Mouse (Mus musculus): ENCODE measurements at regions not wholly inside any gene's neighbourhood (a gene's known extent, or its start where the extent isn't known, plus 50 kb on each side); places are given as distances from the start of the nearest gene placed in this dataset.

GRCm38 (mm10) chr12:118597015-118597414 lies 249.1 kb upstream of the Sp8 start:
- ATAC-seq (ENCODE audit: insufficient number of reproducible peaks, low FRiP score, low TSS enrichment, low read depth) (peak; percentile 46; the same call in 1 of the 2 replicates), DNase-seq (ENCODE audit: low spot score) (peak; percentile 44)
- H3K9me3 ChIP-seq (ENCODE audit: control insufficient read depth, low read length), result no peaks in the 10 kb centered on the region
- H3K27me3 ChIP-seq (ENCODE audit: control insufficient read depth, insufficient read depth, low read length), result no peaks in the 10 kb centered on the region
- no peaks in the 10 kb centered on the region for H3K4me1 ChIP-seq (ENCODE audit: control insufficient read depth, insufficient read depth, low read length)
- no peaks in the 10 kb centered on the region for H3K36me3 ChIP-seq (ENCODE audit: control insufficient read depth, insufficient read depth, low read length)
- no peak overlapping the region for H3K4me3 ChIP-seq (ENCODE audit: low read depth, low read length)
- WGBS, result 28% methylated on average over 4 of the region's 4 CpGs
- no peak overlapping the region for H3K4me2 ChIP-seq (ENCODE audit: low read depth, severe bottlenecking)
- H3K9ac ChIP-seq (ENCODE audit: low read length), result no peak overlapping the region
- no peak overlapping the region for H3K27ac ChIP-seq (replicated peaks; ENCODE audit: low read depth, low read length)

GRCm38 (mm10) chr12:118594781-118595574 lies 251.2 kb upstream of the Sp8 start:
- Histone ChIP-seq H3K27ac (replicated peaks; ENCODE audit: low read depth, low read length) (no peak overlapping the region), H3K36me3 (ENCODE audit: control insufficient read depth, insufficient read depth, low read length) (no peaks in the 10 kb centered on the region), H3K4me3 (ENCODE audit: low read depth, low read length) (no peak overlapping the region), H3K9ac (ENCODE audit: low read length) (no peak overlapping the region), H3K9me3 (ENCODE audit: control insufficient read depth, low read length) (no peaks in the 10 kb centered on the region), H3K4me2 (ENCODE audit: low read depth, severe bottlenecking) (no peak overlapping the region), H3K27me3 (ENCODE audit: control insufficient read depth, insufficient read depth, low read length) (no peaks in the 10 kb centered on the region), H3K4me1 (ENCODE audit: control insufficient read depth, insufficient read depth, low read length) (no peaks in the 10 kb centered on the region)
- DNase-seq (ENCODE audit: low spot score) (no peak), ATAC-seq (ENCODE audit: insufficient number of reproducible peaks, low FRiP score, low TSS enrichment, low read depth) (no peak)
- WGBS, result 44% methylated on average over 18 of the region's 18 CpGs

GRCm38 (mm10) chr12:118583829-118584628 lies 262.1 kb upstream of the Sp8 start:
- WGBS, result 84% methylated on average over 12 of the region's 12 CpGs
- Histone ChIP-seq H3K4me2 (ENCODE audit: low read depth, severe bottlenecking) (no peak overlapping the region), H3K9me3 (ENCODE audit: control insufficient read depth, low read length) (no peaks in the 10 kb centered on the region), H3K27me3 (ENCODE audit: control insufficient read depth, insufficient read depth, low read length) (no peaks in the 10 kb centered on the region), H3K4me1 (ENCODE audit: control insufficient read depth, insufficient read depth, low read length) (no peaks in the 10 kb centered on the region), H3K9ac (ENCODE audit: low read length) (no peak overlapping the region), H3K36me3 (ENCODE audit: control insufficient read depth, insufficient read depth, low read length) (no peaks in the 10 kb centered on the region), H3K27ac (replicated peaks; ENCODE audit: low read depth, low read length) (no peak overlapping the region), H3K4me3 (ENCODE audit: low read depth, low read length) (no peak overlapping the region)
- ATAC-seq (ENCODE audit: insufficient number of reproducible peaks, low FRiP score, low TSS enrichment, low read depth) (no peak), DNase-seq (ENCODE audit: low spot score) (no peak)

- Histone ChIP-seq H3K4me1 (ENCODE audit: control insufficient read depth, insufficient read depth, low read length) (no peaks in the 10 kb centered on the region), H3K27ac (replicated peaks; ENCODE audit: low read depth, low read length) (no peak overlapping the region), H3K9ac (ENCODE audit: low read length) (no peak overlapping the region), H3K9me3 (ENCODE audit: control insufficient read depth, low read length) (no peaks in the 10 kb centered on the region), H3K27me3 (ENCODE audit: control insufficient read depth, insufficient read depth, low read length) (no peaks in the 10 kb centered on the region), H3K4me3 (ENCODE audit: low read depth, low read length) (no peak overlapping the region), H3K36me3 (ENCODE audit: control insufficient read depth, insufficient read depth, low read length) (no peaks in the 10 kb centered on the region), H3K4me2 (ENCODE audit: low read depth, severe bottlenecking) (no peak overlapping the region)
- DNase-seq (ENCODE audit: low spot score) (no peak), ATAC-seq (ENCODE audit: insufficient number of reproducible peaks, low FRiP score, low TSS enrichment, low read depth) (no peak)
- 74% methylated on average over 2 of the region's 2 CpGs for WGBS
Measured at GRCm38 (mm10) chr12:118569811-118570210, 268.6 kb upstream of the Sp4 start.

GRCm38 (mm10) chr12:118566681-118567080 lies 265.4 kb upstream of the Sp4 start:
- H3K27ac ChIP-seq (replicated peaks; ENCODE audit: low read depth, low read length), result no peak overlapping the region
- no peaks in the 10 kb centered on the region for H3K36me3 ChIP-seq (ENCODE audit: control insufficient read depth, insufficient read depth, low read length)
- H3K4me3 ChIP-seq (ENCODE audit: low read depth, low read length), result no peak overlapping the region
- no peak overlapping the region for H3K4me2 ChIP-seq (ENCODE audit: low read depth, severe bottlenecking)
- H3K27me3 ChIP-seq (ENCODE audit: control insufficient read depth, insufficient read depth, low read length), result no peaks in the 10 kb centered on the region
- no peak overlapping the region for H3K9ac ChIP-seq (ENCODE audit: low read length)
- peaks cover 7% of the 10 kb centered on the region for H3K4me1 ChIP-seq (ENCODE audit: control insufficient read depth, insufficient read depth, low read length)
- ATAC-seq (ENCODE audit: insufficient number of reproducible peaks, low FRiP score, low TSS enrichment, low read depth) (no peak), DNase-seq (ENCODE audit: low spot score) (no peak)
- no peaks in the 10 kb centered on the region for H3K9me3 ChIP-seq (ENCODE audit: control insufficient read depth, low read length)

- ATAC-seq (ENCODE audit: insufficient number of reproducible peaks, low FRiP score, low TSS enrichment, low read depth) (no peak), DNase-seq (ENCODE audit: low spot score) (peak; percentile 34)
- Histone ChIP-seq H3K9me3 (ENCODE audit: control insufficient read depth, low read length) (no peaks in the 10 kb centered on the region), H3K4me2 (ENCODE audit: low read depth, severe bottlenecking) (no peak overlapping the region), H3K27ac (replicated peaks; ENCODE audit: low read depth, low read length) (no peak overlapping the region), H3K4me1 (ENCODE audit: control insufficient read depth, insufficient read depth, low read length) (peaks cover 7% of the 10 kb centered on the region), H3K9ac (ENCODE audit: low read length) (no peak overlapping the region), H3K4me3 (ENCODE audit: low read depth, low read length) (no peak overlapping the region), H3K27me3 (ENCODE audit: control insufficient read depth, insufficient read depth, low read length) (no peaks in the 10 kb centered on the region), H3K36me3 (ENCODE audit: control insufficient read depth, insufficient read depth, low read length) (no peaks in the 10 kb centered on the region)
- 12% methylated on average over 9 of the region's 9 CpGs for WGBS
Measured at GRCm38 (mm10) chr12:118564394-118565112, 263.3 kb upstream of the Sp4 start.

- Histone ChIP-seq H3K4me3 (ENCODE audit: low read depth, low read length) (no peak overlapping the region), H3K27me3 (ENCODE audit: control insufficient read depth, insufficient read depth, low read length) (no peaks in the 10 kb centered on the region), H3K9ac (ENCODE audit: low read length) (no peak overlapping the region), H3K4me2 (ENCODE audit: low read depth, severe bottlenecking) (no peak overlapping the region), H3K9me3 (ENCODE audit: control insufficient read depth, low read length) (no peaks in the 10 kb centered on the region), H3K4me1 (ENCODE audit: control insufficient read depth, insufficient read depth, low read length) (peaks cover 7% of the 10 kb centered on the region), H3K27ac (replicated peaks; ENCODE audit: low read depth, low read length) (no peak overlapping the region), H3K36me3 (ENCODE audit: control insufficient read depth, insufficient read depth, low read length) (no peaks in the 10 kb centered on the region)
- no peak for DNase-seq (ENCODE audit: low spot score)
- 35% methylated on average over 2 of the region's 2 CpGs for whole genome bisulfite sequencing
- no peak for ATAC-seq (ENCODE audit: insufficient number of reproducible peaks, low FRiP score, low TSS enrichment, low read depth)
Measured at GRCm38 (mm10) chr12:118562226-118562625, 261.0 kb upstream of the Sp4 start.

GRCm38 (mm10) chr12:118549071-118549470 lies 247.8 kb upstream of the Sp4 start:
- no peak for DNase-seq (ENCODE audit: low spot score)
- WGBS, result 94% methylated on average over 1 of the region's 1 CpGs
- no peak overlapping the region for H3K4me3 ChIP-seq (ENCODE audit: low read depth, low read length)
- no peak overlapping the region for H3K9ac ChIP-seq (ENCODE audit: low read length)
- H3K4me2 ChIP-seq (ENCODE audit: low read depth, severe bottlenecking), result no peak overlapping the region
- no peaks in the 10 kb centered on the region for H3K36me3 ChIP-seq (ENCODE audit: control insufficient read depth, insufficient read depth, low read length)
- no peaks in the 10 kb centered on the region for H3K4me1 ChIP-seq (ENCODE audit: control insufficient read depth, insufficient read depth, low read length)
- no peak overlapping the region for H3K27ac ChIP-seq (replicated peaks; ENCODE audit: low read depth, low read length)
- H3K27me3 ChIP-seq (ENCODE audit: control insufficient read depth, insufficient read depth, low read length), result no peaks in the 10 kb centered on the region
- peak; percentile 47; the same call in 1 of the 2 replicates for ATAC-seq (ENCODE audit: insufficient number of reproducible peaks, low FRiP score, low TSS enrichment, low read depth)
- H3K9me3 ChIP-seq (ENCODE audit: control insufficient read depth, low read length), result no peaks in the 10 kb centered on the region
